Comparison of ENCODE assay signal across 36 mouse cellular contexts in genomic region chr11:98330745-98331204, GRCm38 (mm10). TPM values are rescaled to one million over a fixed set of nuclear protein-coding genes. Genes with fewer than 3 reads are reported as not detected.
DNase-seq lines count a peak whose midpoint lies in the region; ATAC-seq and TF ChIP-seq lines count a peak whose summit lies in the region.
"Had no signal": no experiment of that assay in that cellular context is flagged by ENCODE, and none has a peak within 500 bp of the region (broad histone marks: within the 10 kb centered on the region; RNA-seq: fewer than 3 reads in every experiment).

No protein-coding gene starts in this region.

- ATAC-seq in cerebellum, adult (ENCODE audit: insufficient number of reproducible peaks, low FRiP score, low TSS enrichment), result no peak
- ATAC-seq in hindbrain, embryonic 15.5 days (ENCODE audit: low FRiP score, low read depth), result no peak
- no peak for ATAC-seq in forebrain, embryonic 13.5 days
- ATAC-seq in forebrain, postnatal 0 days, result no peak
- ATAC-seq: intestine, embryonic 16.5 days; midbrain, embryonic 15.5 days; Patski had no signal

- peaks cover 76% of the 10 kb centered on the region for H3K27me3 ChIP-seq in hindbrain, embryonic 15.5 days
- H3K27me3 ChIP-seq in hindbrain, embryonic 10.5 days (ENCODE audit: insufficient read depth, poor library complexity, severe bottlenecking), result peaks cover 100% of the 10 kb centered on the region
- peaks cover 99% of the 10 kb centered on the region for H3K27me3 ChIP-seq in forebrain, embryonic 13.5 days
- H3K27me3 ChIP-seq in forebrain, postnatal 0 days (ENCODE audit: insufficient read depth, low read length), result peaks cover 14% of the 10 kb centered on the region

- DNase-seq in cerebellum, adult 9-11 months, result peak; percentile 62
- DNase-seq in hindbrain, embryonic 10.5 days (ENCODE audit: low spot score), result no peak
- no peak for DNase-seq in forebrain, postnatal 0 days
- no peak for DNase-seq in adipocyte (ENCODE audit: low spot score)
- no peak for DNase-seq in adrenal gland, postnatal 25 days
- DNase-seq: adrenal gland, postnatal 14 days; gastrocnemius, postnatal 36 days; heart, adult 18-20 months; heart, postnatal 14 days; kidney, adult 8-10 months; kidney, postnatal 4 days; liver; lung, adult 2 months; lung, postnatal 10 days; right cerebral cortex, adult 18-20 months; spleen, adult 18-20 months; thymus, postnatal 14 days had no signal

- H3K4me1 ChIP-seq in hindbrain, embryonic 15.5 days (replicated peaks), result peaks cover 48% of the 10 kb centered on the region
- peaks cover 48% of the 10 kb centered on the region for H3K4me1 ChIP-seq in hindbrain, embryonic 10.5 days (replicated peaks)
- peaks cover 54% of the 10 kb centered on the region for H3K4me1 ChIP-seq in forebrain, embryonic 13.5 days
- peaks cover 18% of the 10 kb centered on the region for H3K4me1 ChIP-seq in forebrain, postnatal 0 days (ENCODE audit: insufficient read depth)

- TF ChIP-seq CTCF in forebrain, postnatal 0 days (IDR thresholded peaks at IDR 0.05; ENCODE audit: low read depth), result no peak

- no peaks in the 10 kb centered on the region for H3K36me3 ChIP-seq in hindbrain, embryonic 15.5 days
- H3K36me3 ChIP-seq in hindbrain, embryonic 10.5 days, result no peaks in the 10 kb centered on the region
- H3K36me3 ChIP-seq in forebrain, embryonic 13.5 days (ENCODE audit: poor library complexity, severe bottlenecking), result no peaks in the 10 kb centered on the region
- H3K36me3 ChIP-seq in forebrain, postnatal 0 days (ENCODE audit: insufficient read depth), result peaks cover 9% of the 10 kb centered on the region
- H3K36me3 ChIP-seq: embryonic facial prominence, embryonic 10.5 days; embryonic facial prominence, embryonic 15.5 days; midbrain, embryonic 15.5 days had no signal

- no peak overlapping the region for H3K9ac ChIP-seq in hindbrain, embryonic 15.5 days
- no peak overlapping the region for H3K9ac ChIP-seq in forebrain, embryonic 13.5 days
- no peak overlapping the region; the same call in 1 of the 2 replicates for H3K9ac ChIP-seq in forebrain, postnatal 0 days
- H3K9ac ChIP-seq: embryonic facial prominence, embryonic 15.5 days; liver, embryonic 14.5 days; midbrain, embryonic 15.5 days had no signal

- no peak overlapping the region for H3K4me2 ChIP-seq in hindbrain, embryonic 15.5 days
- no peak overlapping the region for H3K4me2 ChIP-seq in forebrain, embryonic 13.5 days
- no peak overlapping the region for H3K4me2 ChIP-seq in forebrain, postnatal 0 days (ENCODE audit: low read depth)
- H3K4me2 ChIP-seq: embryonic facial prominence, embryonic 15.5 days; midbrain, embryonic 15.5 days had no signal

- 59% methylated on average over 2 of the region's 2 CpGs for WGBS in hindbrain, embryonic 15.5 days
- WGBS in hindbrain, embryonic 10.5 days, result 54% methylated on average over 2 of the region's 2 CpGs
- WGBS in forebrain, embryonic 13.5 days, result 63% methylated on average over 2 of the region's 2 CpGs
- WGBS in forebrain, postnatal 0 days, result 59% methylated on average over 2 of the region's 2 CpGs

- H3K4me3 ChIP-seq in hindbrain, embryonic 15.5 days, result no peak overlapping the region
- no peak overlapping the region for H3K4me3 ChIP-seq in hindbrain, embryonic 10.5 days
- no peak overlapping the region for H3K4me3 ChIP-seq in forebrain, embryonic 13.5 days
- H3K4me3 ChIP-seq in forebrain, postnatal 0 days (ENCODE audit: low read depth, low read length), result no peak overlapping the region
- H3K4me3 ChIP-seq: embryonic facial prominence, embryonic 10.5 days; embryonic facial prominence, embryonic 15.5 days; midbrain, embryonic 15.5 days had no signal

- H3K27ac ChIP-seq in hindbrain, embryonic 15.5 days (replicated peaks), result peak overlapping the region; percentile 87; the same call in 1 of the 2 replicates
- no peak overlapping the region for H3K27ac ChIP-seq in hindbrain, embryonic 10.5 days
- peak overlapping the region; percentile 95 for H3K27ac ChIP-seq in forebrain, embryonic 13.5 days
- peak overlapping the region; percentile 95 for H3K27ac ChIP-seq in forebrain, postnatal 0 days (ENCODE audit: low read depth, low read length)
- H3K27ac ChIP-seq: embryonic facial prominence, embryonic 10.5 days; embryonic facial prominence, embryonic 15.5 days; kidney, postnatal 0 days; liver, embryonic 14.5 days; macrophage had no signal

- no peaks in the 10 kb centered on the region for H3K9me3 ChIP-seq in hindbrain, embryonic 15.5 days
- H3K9me3 ChIP-seq in hindbrain, embryonic 10.5 days, result no peaks in the 10 kb centered on the region
- H3K9me3 ChIP-seq in forebrain, embryonic 13.5 days (replicated peaks), result no peaks in the 10 kb centered on the region
- H3K9me3 ChIP-seq in forebrain, postnatal 0 days (ENCODE audit: low read length), result no peaks in the 10 kb centered on the region
- H3K9me3 ChIP-seq: embryonic facial prominence, embryonic 10.5 days; embryonic facial prominence, embryonic 15.5 days; midbrain, embryonic 15.5 days had no signal

RNA-seq across cellular contexts. Expression of gene Neurod2, which starts 1.3 kb away (rescaled TPM):
- 20.9 and 28.6 TPM in 2 replicates for polyA plus RNA-seq in hindbrain, embryonic 15.5 days (2015; fragmentation: Nextera tagmentation; extraction: Ambion mirVana)
- polyA plus RNA-seq in hindbrain, embryonic 10.5 days (2016; fragmentation: Nextera tagmentation; extraction: Ambion mirVana), result 0.07 and 0.13 TPM in 2 replicates
- 45.4 and 72.1 TPM in 2 replicates for polyA plus RNA-seq in forebrain, embryonic 13.5 days (2015; fragmentation: Nextera tagmentation; extraction: Ambion mirVana)
- 133 and 140 TPM in 2 replicates for total RNA-seq in forebrain, postnatal 0 days (2014; rRNA removed)
- 74.9 and 77.3 TPM in 2 replicates for polyA plus RNA-seq in forebrain, postnatal 0 days (2015; fragmentation: Nextera tagmentation; extraction: Ambion mirVana)
- total RNA-seq in adrenal gland, postnatal 25 days (2021), result not detected in 2 replicates
- total RNA-seq: adrenal gland, postnatal 14 days; gastrocnemius, adult 18-20 months; gastrocnemius, postnatal 36 days; heart, adult 18-20 months; heart, postnatal 14 days; megakaryocyte-erythroid progenitor cell, adult 5-6 weeks; MEL had no signal
- polyA plus RNA-seq: embryonic facial prominence, embryonic 10.5 days; heart, embryonic 14.5 days; kidney, postnatal 0 days; limb, embryonic 11.5 days; liver, embryonic 14.5 days; lung, adult 2 months; macrophage; Patski; stomach, embryonic 16.5 days; urinary bladder, adult 2 months had no signal

RNA-seq across cellular contexts. Expression of gene Ppp1r1b, which starts 17.4 kb away (rescaled TPM):
- 6.1 and 6.9 TPM in 2 replicates for polyA plus RNA-seq in hindbrain, embryonic 15.5 days (2015; fragmentation: Nextera tagmentation; extraction: Ambion mirVana)
- 1.0 and 1.3 TPM in 2 replicates for polyA plus RNA-seq in hindbrain, embryonic 10.5 days (2016; fragmentation: Nextera tagmentation; extraction: Ambion mirVana)
- 14.6 and 20.0 TPM in 2 replicates for polyA plus RNA-seq in forebrain, embryonic 13.5 days (2015; fragmentation: Nextera tagmentation; extraction: Ambion mirVana)
- 19.4 and 32.5 TPM in 2 replicates for total RNA-seq in forebrain, postnatal 0 days (2014; rRNA removed)
- 91.4 and 121 TPM in 2 replicates for polyA plus RNA-seq in forebrain, postnatal 0 days (2015; fragmentation: Nextera tagmentation; extraction: Ambion mirVana)
- total RNA-seq in adrenal gland, postnatal 25 days (2021), result 0.24 TPM in 1 of 2 replicates, not detected in the other
- total RNA-seq: gastrocnemius, postnatal 36 days; megakaryocyte-erythroid progenitor cell, adult 5-6 weeks had no signal
- polyA plus RNA-seq: macrophage had no signal

RNA-seq across cellular contexts. Expression of gene Stard3, which starts 27.4 kb away (rescaled TPM):
- 36.5 and 40.3 TPM in 2 replicates for polyA plus RNA-seq in hindbrain, embryonic 15.5 days (2015; fragmentation: Nextera tagmentation; extraction: Ambion mirVana)
- polyA plus RNA-seq in hindbrain, embryonic 10.5 days (2016; fragmentation: Nextera tagmentation; extraction: Ambion mirVana), result 55.5 and 57.8 TPM in 2 replicates
- 44.0 and 45.5 TPM in 2 replicates for polyA plus RNA-seq in forebrain, embryonic 13.5 days (2015; fragmentation: Nextera tagmentation; extraction: Ambion mirVana)
- total RNA-seq in forebrain, postnatal 0 days (2014; rRNA removed), result 36.2 and 39.4 TPM in 2 replicates
- polyA plus RNA-seq in forebrain, postnatal 0 days (2015; fragmentation: Nextera tagmentation; extraction: Ambion mirVana), result 31.6 and 32.2 TPM in 2 replicates
- total RNA-seq in adrenal gland, postnatal 25 days (2021), result 23.6 and 23.9 TPM in 2 replicates

RNA-seq across cellular contexts. Expression of gene Tcap, which starts 52.8 kb away (rescaled TPM):
- 0.39 TPM in 1 of 2 replicates, not detected in the other for polyA plus RNA-seq in hindbrain, embryonic 15.5 days (2015; fragmentation: Nextera tagmentation; extraction: Ambion mirVana)
- polyA plus RNA-seq in hindbrain, embryonic 10.5 days (2016; fragmentation: Nextera tagmentation; extraction: Ambion mirVana), result 0.17 and 0.29 TPM in 2 replicates
- polyA plus RNA-seq in forebrain, embryonic 13.5 days (2015; fragmentation: Nextera tagmentation; extraction: Ambion mirVana), result 0.18 and 0.19 TPM in 2 replicates
- 0.23 TPM in 1 of 2 replicates, not detected in the other for total RNA-seq in forebrain, postnatal 0 days (2014; rRNA removed)
- not detected in 2 replicates for polyA plus RNA-seq in forebrain, postnatal 0 days (2015; fragmentation: Nextera tagmentation; extraction: Ambion mirVana)
- 0.91 TPM in 1 of 2 replicates, not detected in the other for total RNA-seq in adrenal gland, postnatal 25 days (2021)
- total RNA-seq: megakaryocyte-erythroid progenitor cell, adult 5-6 weeks; MEL had no signal
- polyA plus RNA-seq: embryonic facial prominence, embryonic 10.5 days; midbrain, embryonic 15.5 days; Patski had no signal

RNA-seq across cellular contexts. Expression of gene Pnmt, which starts 55.5 kb away (rescaled TPM):
- polyA plus RNA-seq in hindbrain, embryonic 15.5 days (2015; fragmentation: Nextera tagmentation; extraction: Ambion mirVana), result 3.7 and 4.0 TPM in 2 replicates
- polyA plus RNA-seq in hindbrain, embryonic 10.5 days (2016; fragmentation: Nextera tagmentation; extraction: Ambion mirVana), result 0.65 and 1.2 TPM in 2 replicates
- 0.35 TPM in 1 of 2 replicates, not detected in the other for polyA plus RNA-seq in forebrain, embryonic 13.5 days (2015; fragmentation: Nextera tagmentation; extraction: Ambion mirVana)
- 1.0 and 1.8 TPM in 2 replicates for total RNA-seq in forebrain, postnatal 0 days (2014; rRNA removed)
- 1.7 and 3.5 TPM in 2 replicates for polyA plus RNA-seq in forebrain, postnatal 0 days (2015; fragmentation: Nextera tagmentation; extraction: Ambion mirVana)
- total RNA-seq in adrenal gland, postnatal 25 days (2021), result 458 and 547 TPM in 2 replicates
- total RNA-seq: layer of hippocampus, postnatal 25 days; megakaryocyte-erythroid progenitor cell, adult 5-6 weeks; MEL had no signal
- polyA plus RNA-seq: liver, embryonic 14.5 days; macrophage; Patski; urinary bladder, adult 2 months had no signal

Comparison
In these comparisons a context has a peak if more than half of its experiments do, and no peak if none do; other contexts are left out.
1. RNA of gene Neurod2, which starts 1.3 kb away (polyA plus RNA-seq): 74.9 to 77.3 TPM in forebrain, postnatal 0 days, 45.4 to 72.1 TPM in forebrain, embryonic 13.5 days and 20.9 to 28.6 TPM in hindbrain, embryonic 15.5 days; 0.07 to 0.13 TPM in hindbrain, embryonic 10.5 days; every median in the first group is over 10 times any median in the second.